Mouse (Mus musculus) heart, embryonic 13.5 days (tissue): ENCODE results near the gene Ints1. TPM values are rescaled to one million over a fixed set of nuclear protein-coding genes. Genes with fewer than 3 reads are reported as not detected.

Source experiments
- ATAC-seq: fragments of 200-750 bp; cut with Nextera tagmentation; 2 replicates; pipeline ENCODE4 v1.8.0; 2017; ENCODE audit warnings: moderate TSS enrichment; ENCODE audit not compliant: insufficient number of reproducible peaks, low FRiP score, low TSS enrichment; ENCODE audit errors: extremely low read depth
- H3K27ac ChIP-seq: fragments of 300-500 bp; sonication (generic); replicated peaks from 2 replicates; pipeline ENCODE4 v1.5.1; 2015; ENCODE audit warnings: moderate library complexity, mild to moderate bottlenecking, inconsistent platforms
- H3K27me3 ChIP-seq: fragments of 300-500 bp; sonication (generic); replicated peaks from 2 replicates; pipeline ENCODE4 v1.6.1; 2015; ENCODE audit warnings: mild to moderate bottlenecking, inconsistent platforms
- H3K36me3 ChIP-seq: fragments of 300-500 bp; sonication (generic); 2 replicates; pipeline ENCODE4 v1.6.1; 2015; ENCODE audit warnings: mild to moderate bottlenecking, inconsistent platforms
- H3K4me1 ChIP-seq: fragments of 300-500 bp; sonication (generic); 2 replicates; pipeline ENCODE4 v1.6.1; 2015; ENCODE audit warnings: inconsistent platforms
- H3K4me2 ChIP-seq: fragments of 300-500 bp; sonication (generic); 2 replicates; pipeline ENCODE4 v1.6.1; 2015; ENCODE audit warnings: inconsistent platforms, mild to moderate bottlenecking, moderate library complexity
- H3K4me3 ChIP-seq: fragments of 300-500 bp; sonication (generic); 2 replicates; pipeline ENCODE4 v1.5.1; 2015; ENCODE audit warnings: moderate library complexity, mild to moderate bottlenecking, inconsistent platforms
- H3K9ac ChIP-seq: fragments of 300-500 bp; sonication (generic); 2 replicates; pipeline ENCODE4 v1.6.1; 2015; ENCODE audit warnings: inconsistent platforms, mild to moderate bottlenecking, moderate library complexity
- H3K9me3 ChIP-seq: fragments of 300-500 bp; sonication (generic); 2 replicates; pipeline ENCODE4 v1.6.1; 2016; ENCODE audit warnings: inconsistent platforms
- WGBS: fragments of 180-500 bp; shearing (Covaris S2); methylation state at CpG from one replicate; pipeline ENCODE4 v1.1.7; 2015; ENCODE audit warnings: mixed read lengths; 5-methylcytosine and 5-hydroxymethylcytosine counted together
- polyA plus RNA-seq: library from polyadenylated mRNA; unstranded; fragments of >200 nt; fragmentation: Nextera tagmentation; extraction: Ambion mirVana; gene quantifications from 2 replicates; pipeline ENCODE4 v1.2.1, GENCODE M21; 2015

Gene Ints1
- polyA plus RNA-seq, 1 experiment from 2014 or later = 19.1 TPM

DNA sequence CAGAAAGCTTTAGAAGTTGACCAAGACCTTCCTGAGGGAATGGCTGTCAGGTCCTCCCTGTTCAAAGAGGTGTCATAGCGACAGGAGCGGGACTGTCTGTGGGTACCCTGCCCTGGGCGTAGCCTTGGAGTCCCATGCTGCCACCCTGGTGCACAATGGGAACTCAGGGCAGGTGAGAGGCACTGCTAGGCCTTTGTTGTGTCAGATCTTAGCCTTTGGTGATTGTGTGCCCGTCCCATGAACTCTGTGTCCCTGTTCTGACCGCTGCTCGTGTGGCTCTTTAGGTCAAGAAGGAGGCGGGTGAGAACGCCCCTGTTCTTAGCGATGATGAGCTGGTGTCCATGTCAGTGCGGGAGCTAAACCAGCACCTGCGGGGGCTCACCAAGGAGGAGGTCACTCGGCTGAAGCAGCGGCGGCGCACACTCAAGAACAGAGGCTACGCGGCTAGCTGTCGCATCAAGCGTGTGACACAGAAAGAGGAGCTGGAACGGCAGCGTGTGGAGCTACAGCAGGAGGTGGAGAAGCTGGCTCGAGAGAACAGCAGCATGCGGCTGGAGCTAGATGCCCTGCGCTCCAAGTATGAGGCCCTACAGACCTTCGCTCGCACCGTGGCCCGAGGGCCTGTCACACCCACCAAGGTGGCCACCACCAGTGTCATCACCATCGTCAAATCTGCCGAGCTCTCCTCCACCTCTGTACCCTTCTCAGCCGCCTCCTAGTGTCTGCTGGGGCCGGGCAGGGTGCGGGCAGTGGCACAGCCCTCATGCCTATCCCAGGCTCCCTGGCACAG, 24.5 kb upstream of the Ints1 start:
- H3K4me3 ChIP-seq = no peak overlapping the region
- H3K27me3 ChIP-seq = no peaks in the 10 kb centered on the region
- H3K27ac ChIP-seq = no peak overlapping the region
- no peak for ATAC-seq
- peaks cover 89% of the 10 kb centered on the region for H3K4me1 ChIP-seq
- H3K9me3 ChIP-seq = no peaks in the 10 kb centered on the region
- H3K9ac ChIP-seq = peak overlapping the region; percentile 94; the same call in 1 of the 2 replicates
- H3K36me3 ChIP-seq = peaks cover 32% of the 10 kb centered on the region
- H3K4me2 ChIP-seq = no peak overlapping the region
- WGBS = 85% methylated on average over 33 of the region's 33 CpGs

DNA sequence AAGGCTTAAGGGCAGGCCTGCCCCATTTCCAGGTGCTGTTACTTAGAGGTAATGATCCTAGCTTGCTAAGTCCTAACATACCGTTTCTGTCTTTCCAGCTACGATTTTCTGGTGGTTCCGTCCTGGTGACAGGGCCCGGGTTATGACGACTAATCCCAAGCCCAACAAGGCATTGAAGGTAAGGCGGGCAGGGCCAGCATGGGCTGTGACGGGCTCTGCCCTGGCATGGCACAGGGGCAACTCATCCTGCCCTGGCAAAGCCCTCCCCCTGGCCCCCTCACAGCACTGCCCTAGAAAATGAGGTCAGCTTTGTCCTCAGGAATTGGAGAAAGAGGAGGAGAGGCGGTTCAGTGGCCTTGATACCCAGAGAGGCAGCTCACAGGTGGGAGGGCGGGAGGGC, 23.6 kb upstream of the Ints1 start:
- Histone ChIP-seq H3K9me3 (no peaks in the 10 kb centered on the region), H3K9ac (peak overlapping the region; percentile 94), H3K27ac (peak overlapping the region; percentile 99), H3K27me3 (no peaks in the 10 kb centered on the region), H3K4me2 (peak overlapping the region; percentile 99), H3K4me1 (peaks cover 89% of the 10 kb centered on the region), H3K36me3 (peaks cover 32% of the 10 kb centered on the region), H3K4me3 (no peak overlapping the region)
- no peak for ATAC-seq
- WGBS = 90% methylated on average over 9 of the region's 9 CpGs

DNA sequence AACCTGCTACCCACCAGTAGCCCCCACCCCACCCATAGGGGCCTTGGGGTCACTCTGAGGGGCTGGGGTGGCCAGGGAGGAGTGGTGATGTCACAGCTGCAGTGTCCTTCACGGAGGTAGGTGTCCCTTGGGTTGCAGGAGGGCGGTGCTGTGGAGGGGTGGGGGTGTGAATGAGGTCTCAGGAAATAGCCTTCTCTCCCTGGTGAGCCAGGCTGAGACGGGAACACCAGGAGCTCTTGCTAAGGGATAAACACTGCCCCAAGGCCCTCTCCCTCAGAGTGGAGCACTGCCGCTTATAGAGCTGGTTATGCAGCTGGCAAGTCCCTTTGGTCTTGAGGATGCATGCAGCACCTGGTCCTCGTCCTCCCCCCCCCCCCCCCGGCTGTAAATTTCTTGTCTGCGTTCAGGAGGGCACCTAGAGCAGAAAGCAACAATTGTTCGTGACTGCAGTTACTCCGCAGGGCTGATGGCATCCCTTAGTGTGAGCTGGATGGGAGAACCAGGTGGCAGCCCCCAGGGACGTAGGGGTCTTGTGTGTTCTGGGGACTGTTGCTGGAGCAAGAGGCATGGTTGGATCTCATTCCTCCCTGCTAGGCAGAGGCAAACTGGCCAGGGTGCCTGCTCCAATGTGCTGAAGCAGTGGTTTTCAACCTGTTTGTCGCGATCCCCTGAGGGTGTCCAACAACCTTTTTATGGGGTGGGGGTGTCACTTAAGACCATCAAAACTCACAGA, 22.9 kb upstream of the Ints1 start:
- peak overlapping the region; percentile 99 for H3K27ac ChIP-seq
- peaks cover 32% of the 10 kb centered on the region for H3K36me3 ChIP-seq
- no peak for ATAC-seq
- no peaks in the 10 kb centered on the region for H3K9me3 ChIP-seq
- peak overlapping the region; percentile 94 for H3K9ac ChIP-seq
- peaks cover 89% of the 10 kb centered on the region for H3K4me1 ChIP-seq
- H3K4me3 ChIP-seq = peak overlapping the region; percentile 98
- peak overlapping the region; percentile 99 for H3K4me2 ChIP-seq
- WGBS = 38% methylated on average over 12 of the region's 12 CpGs
- H3K27me3 ChIP-seq = no peaks in the 10 kb centered on the region

DNA sequence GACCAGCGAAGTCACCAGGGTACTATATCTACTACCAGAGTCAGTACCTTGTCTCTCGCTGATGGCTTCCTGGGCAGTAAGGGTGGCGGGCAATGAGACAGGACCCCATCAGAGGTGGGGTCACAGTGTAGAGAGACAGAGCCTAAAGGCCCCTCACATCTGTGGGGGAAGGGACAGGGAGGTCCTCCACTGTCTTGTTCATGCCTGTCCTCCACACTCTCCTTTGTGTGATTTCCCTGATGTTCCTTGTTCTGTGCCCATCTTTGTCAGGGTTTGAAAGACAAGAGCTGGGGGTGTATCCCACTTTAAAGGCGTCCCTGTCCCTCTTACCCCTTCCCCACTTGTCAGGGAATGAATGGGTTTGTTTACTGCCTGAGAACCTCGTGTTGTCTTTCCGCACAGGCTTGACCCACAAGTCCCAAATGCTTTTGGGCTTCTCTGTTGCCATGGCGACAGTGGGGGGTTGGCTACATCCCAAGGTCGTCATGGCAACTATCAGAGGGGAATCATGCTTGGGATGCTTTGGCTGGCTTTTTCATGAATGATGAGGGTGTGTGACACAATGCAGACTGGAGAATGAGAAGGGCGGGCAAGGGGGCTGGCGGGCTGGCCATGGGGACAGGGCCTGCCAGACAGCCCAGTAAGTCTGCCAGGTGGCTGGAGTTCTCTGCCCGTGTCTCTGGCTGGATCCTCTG, 22.1 kb upstream of the Ints1 start:
- H3K27me3 ChIP-seq = no peaks in the 10 kb centered on the region
- H3K27ac ChIP-seq = peak overlapping the region; percentile 99
- H3K4me1 ChIP-seq = peaks cover 89% of the 10 kb centered on the region
- H3K4me2 ChIP-seq = peak overlapping the region; percentile 99
- H3K36me3 ChIP-seq = peaks cover 32% of the 10 kb centered on the region
- peak overlapping the region; percentile 98 for H3K4me3 ChIP-seq
- ATAC-seq = no peak
- 28% methylated on average over 11 of the region's 11 CpGs for WGBS
- no peaks in the 10 kb centered on the region for H3K9me3 ChIP-seq
- H3K9ac ChIP-seq = peak overlapping the region; percentile 94

DNA sequence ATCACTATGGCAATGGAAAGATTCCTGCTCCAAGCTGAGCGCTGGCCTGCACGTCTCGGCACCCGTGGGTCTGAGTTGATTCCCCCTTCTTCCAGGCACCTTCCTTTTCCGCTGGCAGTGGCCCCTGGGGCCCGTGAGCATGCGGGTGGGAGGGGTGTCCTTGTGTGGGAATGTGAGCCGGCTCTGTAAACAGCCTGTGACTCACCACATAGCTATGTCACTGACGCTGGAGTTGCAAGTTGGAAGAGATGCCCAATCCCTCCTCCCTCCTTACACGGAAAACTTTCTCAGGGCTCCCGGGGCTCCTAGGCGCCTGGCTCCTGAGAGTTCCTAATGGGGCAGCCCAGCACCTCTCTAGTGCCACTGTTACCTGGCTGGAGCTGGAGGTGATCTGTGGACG, 21.4 kb upstream of the Ints1 start:
- Histone ChIP-seq H3K9ac (peak overlapping the region; percentile 94), H3K9me3 (no peaks in the 10 kb centered on the region), H3K27ac (peak overlapping the region; percentile 99), H3K4me2 (peak overlapping the region; percentile 99), H3K4me1 (peaks cover 93% of the 10 kb centered on the region), H3K27me3 (no peaks in the 10 kb centered on the region), H3K36me3 (peaks cover 30% of the 10 kb centered on the region), H3K4me3 (peak overlapping the region; percentile 98)
- 4% methylated on average over 13 of the region's 13 CpGs for WGBS
- ATAC-seq = peak; percentile 48; the same call in 1 of the 2 replicates

DNA sequence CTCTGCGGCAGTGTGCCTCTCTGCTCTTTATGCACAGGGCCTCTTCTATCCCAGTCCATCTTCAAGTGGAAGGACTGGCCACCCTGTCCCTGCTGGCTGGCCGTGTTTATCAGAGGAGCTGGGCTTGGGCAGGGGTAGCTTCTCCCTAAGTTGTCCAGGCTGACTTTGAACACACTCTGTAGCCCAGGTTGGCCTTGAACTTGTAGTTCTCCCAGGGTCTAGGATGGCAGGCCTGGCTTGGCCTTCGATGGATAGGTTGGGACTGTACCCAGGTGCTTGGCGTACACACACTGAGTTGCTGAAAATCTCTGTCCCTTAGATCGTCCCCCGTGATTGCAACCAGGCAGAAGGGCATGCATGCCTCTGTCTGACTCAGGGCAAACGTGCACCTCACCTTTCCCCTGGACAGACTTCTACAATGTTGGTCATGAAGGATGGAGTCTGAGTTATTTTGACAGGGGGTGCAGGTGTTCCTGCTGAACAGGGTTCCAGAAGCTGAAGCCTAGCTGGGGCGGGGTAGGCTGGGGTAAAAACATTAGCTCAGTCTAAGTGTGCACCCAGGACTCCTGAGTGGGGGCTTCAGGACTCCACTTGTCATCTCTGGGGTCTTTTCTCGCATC, 20.6 kb upstream of the Ints1 start:
- peak overlapping the region; percentile 99 for H3K27ac ChIP-seq
- H3K4me2 ChIP-seq = peak overlapping the region; percentile 99
- no peak for ATAC-seq
- H3K4me1 ChIP-seq = peaks cover 92% of the 10 kb centered on the region
- peaks cover 22% of the 10 kb centered on the region for H3K36me3 ChIP-seq
- H3K27me3 ChIP-seq = no peaks in the 10 kb centered on the region
- peak overlapping the region; percentile 98 for H3K4me3 ChIP-seq
- 65% methylated on average over 9 of the region's 9 CpGs for WGBS
- peak overlapping the region; percentile 94 for H3K9ac ChIP-seq
- no peaks in the 10 kb centered on the region for H3K9me3 ChIP-seq

DNA sequence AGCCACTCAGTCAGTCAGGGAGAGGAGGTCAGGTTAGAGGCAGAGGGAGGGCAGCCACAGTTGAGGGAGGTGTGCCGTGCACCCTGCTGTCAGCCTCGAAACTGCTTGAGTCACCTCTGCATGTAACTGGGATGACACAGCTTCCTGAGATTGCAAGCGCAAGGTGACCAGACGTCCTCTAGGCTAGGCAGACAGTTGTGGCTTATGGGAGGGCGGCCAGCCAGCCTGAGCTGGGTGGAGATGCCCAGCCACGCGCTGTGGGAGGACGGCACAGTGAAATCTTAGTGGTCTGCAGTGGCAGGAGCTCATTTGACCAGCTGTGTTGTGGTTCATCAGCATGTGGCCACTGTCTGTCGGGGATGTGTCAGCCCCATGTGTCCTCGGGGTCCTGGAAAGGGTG, 19.5 kb upstream of the Ints1 start:
- ATAC-seq = peak; percentile 40
- 37% methylated on average over 10 of the region's 10 CpGs for WGBS
- Histone ChIP-seq H3K27me3 (no peaks in the 10 kb centered on the region), H3K27ac (peak overlapping the region; percentile 99), H3K9me3 (no peaks in the 10 kb centered on the region), H3K4me2 (peak overlapping the region; percentile 99), H3K36me3 (peaks cover 10% of the 10 kb centered on the region), H3K4me1 (peaks cover 86% of the 10 kb centered on the region), H3K4me3 (peak overlapping the region; percentile 98), H3K9ac (peak overlapping the region; percentile 94)

DNA sequence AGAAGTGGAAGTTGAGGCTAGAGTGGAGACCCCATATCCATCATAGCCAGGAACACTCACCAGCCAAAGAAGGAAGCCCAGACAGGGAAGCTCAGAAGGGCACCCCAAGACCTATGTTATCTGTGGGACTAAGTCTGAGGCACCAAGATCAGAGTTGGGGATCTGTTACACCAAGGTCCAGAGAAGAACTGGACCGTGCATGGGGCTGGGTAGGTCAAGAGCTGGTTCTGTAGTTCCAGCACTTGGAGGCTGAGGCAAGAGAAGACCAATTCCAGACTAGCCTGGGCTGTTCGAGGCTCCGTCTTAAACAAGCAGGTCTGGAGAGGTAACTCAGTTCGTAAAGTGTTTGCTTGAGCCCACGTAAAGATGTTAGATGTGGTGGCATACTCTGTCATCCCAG, 18.7 kb upstream of the Ints1 start:
- Histone ChIP-seq H3K9me3 (no peaks in the 10 kb centered on the region), H3K4me1 (peaks cover 78% of the 10 kb centered on the region), H3K36me3 (peaks cover 2% of the 10 kb centered on the region), H3K4me2 (peak overlapping the region; percentile 99), H3K27ac (peak overlapping the region; percentile 99), H3K9ac (peak overlapping the region; percentile 94), H3K4me3 (peak overlapping the region; percentile 98), H3K27me3 (no peaks in the 10 kb centered on the region)
- no peak for ATAC-seq
- WGBS = 79% methylated on average over 5 of the region's 5 CpGs

DNA sequence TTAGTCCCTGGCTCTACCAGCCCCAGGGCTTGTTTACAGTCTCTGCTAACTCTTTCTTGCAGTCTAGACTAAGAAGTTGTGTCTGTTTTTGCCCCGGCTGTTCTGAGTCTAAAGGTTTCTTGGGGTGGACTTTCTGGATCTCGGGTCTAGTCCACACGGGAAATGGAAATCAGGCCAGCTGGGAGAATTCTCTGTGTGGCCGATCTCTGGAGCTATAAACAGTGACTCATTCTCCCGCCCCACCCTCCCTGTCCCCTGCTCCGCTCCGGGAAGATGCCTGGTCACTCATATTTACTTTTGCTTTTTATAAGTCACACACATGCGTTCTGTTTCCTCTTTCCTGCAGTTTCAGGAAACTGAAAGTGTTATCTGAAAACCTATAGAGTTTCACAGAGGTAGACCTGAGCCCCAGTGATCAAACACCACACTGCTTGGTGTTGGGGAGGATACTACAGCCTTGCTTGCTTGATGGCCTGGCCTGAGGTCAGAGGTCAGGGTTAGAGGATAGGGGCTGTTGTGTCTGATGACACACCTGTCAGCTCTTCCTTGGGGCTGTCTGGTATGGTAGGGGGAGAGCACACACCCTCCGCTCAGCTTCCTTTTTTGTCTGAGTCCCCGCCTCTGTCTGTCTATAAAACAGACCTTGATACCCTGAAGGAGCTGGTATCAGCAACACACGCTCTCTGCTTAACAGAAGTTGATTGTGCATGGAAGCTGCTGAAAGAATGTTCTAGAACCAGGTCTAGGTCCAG, 18.0 kb upstream of the Ints1 start:
- H3K27me3 ChIP-seq = no peaks in the 10 kb centered on the region
- peak overlapping the region; percentile 99 for H3K27ac ChIP-seq
- H3K9me3 ChIP-seq = no peaks in the 10 kb centered on the region
- peaks cover 72% of the 10 kb centered on the region for H3K4me1 ChIP-seq
- peak overlapping the region; percentile 98 for H3K4me3 ChIP-seq
- ATAC-seq = no peak
- H3K4me2 ChIP-seq = peak overlapping the region; percentile 99
- peak overlapping the region; percentile 94 for H3K9ac ChIP-seq
- no peaks in the 10 kb centered on the region for H3K36me3 ChIP-seq
- WGBS = 15% methylated on average over 11 of the region's 11 CpGs

DNA sequence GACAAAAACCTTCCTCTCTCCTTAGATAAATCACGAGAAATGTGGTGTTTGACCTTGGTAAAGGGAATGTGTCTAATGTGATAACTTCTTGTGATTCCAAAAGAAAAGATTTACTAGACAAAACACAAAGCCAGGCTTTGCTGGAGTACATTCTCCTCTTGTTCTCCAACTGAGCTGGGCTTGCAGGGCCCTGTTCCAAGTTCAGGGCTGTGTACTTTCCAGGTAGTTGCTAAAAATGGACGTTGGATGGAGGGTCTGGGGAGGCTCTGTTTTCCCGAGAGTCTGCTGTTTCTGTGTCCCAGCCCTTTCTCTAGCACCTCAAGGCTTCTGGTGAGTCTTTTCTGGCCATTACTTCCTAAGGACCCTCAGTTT, 17.5 kb upstream of the Ints1 start:
- H3K27me3 ChIP-seq = no peaks in the 10 kb centered on the region
- peak overlapping the region; percentile 94 for H3K9ac ChIP-seq
- no peak for ATAC-seq
- 12% methylated on average over 3 of the region's 3 CpGs for WGBS
- no peaks in the 10 kb centered on the region for H3K36me3 ChIP-seq
- peak overlapping the region; percentile 98 for H3K4me3 ChIP-seq
- H3K27ac ChIP-seq = peak overlapping the region; percentile 99
- H3K9me3 ChIP-seq = no peaks in the 10 kb centered on the region
- peak overlapping the region; percentile 99 for H3K4me2 ChIP-seq
- peaks cover 66% of the 10 kb centered on the region for H3K4me1 ChIP-seq
